In the genomic region with DNA sequence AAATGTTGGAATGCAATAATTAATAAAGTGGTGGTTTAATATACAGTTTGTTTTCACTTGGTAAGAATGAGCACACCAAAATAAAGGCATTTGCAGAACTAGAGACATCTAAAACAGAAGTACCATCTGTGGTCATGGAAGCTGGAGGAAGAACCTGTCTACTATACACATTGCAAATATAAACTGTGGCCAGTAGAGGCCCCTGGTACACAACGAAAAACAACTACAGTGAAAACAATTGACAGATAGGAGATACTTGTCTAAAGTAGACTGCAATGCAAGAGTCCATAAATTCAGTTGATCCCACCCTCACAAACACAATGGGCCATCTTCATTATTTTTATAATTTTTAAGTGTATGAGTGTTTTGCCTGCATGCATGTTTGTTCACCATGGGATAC, we compare ENCODE assay signal across 9 mouse cellular contexts. TPM values are rescaled to one million over a fixed set of nuclear protein-coding genes. Genes with fewer than 3 reads are reported as not detected.
DNase-seq lines count a peak whose midpoint lies in the region; ATAC-seq lines count a peak whose summit lies in the region.
"Had no signal": no experiment of that assay in that cellular context is flagged by ENCODE, and none has a peak within 500 bp of the region (broad histone marks: within the 10 kb centered on the region; RNA-seq: fewer than 3 reads in every experiment).

No protein-coding gene starts in this region.

- no peak overlapping the region for H3K9ac ChIP-seq in forebrain, embryonic 14.5 days (ENCODE audit: low read length)
- H3K9ac ChIP-seq in forebrain, embryonic 15.5 days (replicated peaks): no peak overlapping the region
- no peak overlapping the region for H3K9ac ChIP-seq in embryonic facial prominence, embryonic 14.5 days (ENCODE audit: low read depth, low read length)
- H3K9ac ChIP-seq: intestine, embryonic 15.5 days had no signal

- no peak overlapping the region for H3K27ac ChIP-seq in forebrain, embryonic 14.5 days (ENCODE audit: low read depth, low read length)
- H3K27ac ChIP-seq in forebrain, embryonic 15.5 days (replicated peaks): no peak overlapping the region
- H3K27ac ChIP-seq in embryonic facial prominence, embryonic 14.5 days (replicated peaks; ENCODE audit: low read depth, low read length): no peak overlapping the region
- H3K27ac ChIP-seq: intestine, embryonic 15.5 days had no signal

- H3K4me2 ChIP-seq in forebrain, embryonic 14.5 days (ENCODE audit: low read length): no peak overlapping the region
- no peak overlapping the region for H3K4me2 ChIP-seq in forebrain, embryonic 15.5 days (replicated peaks)
- no peak overlapping the region for H3K4me2 ChIP-seq in embryonic facial prominence, embryonic 14.5 days (ENCODE audit: low read depth, low read length)
- H3K4me2 ChIP-seq: intestine, embryonic 15.5 days had no signal

- 55% methylated on average over 1 of the region's 1 CpGs for WGBS in forebrain, embryonic 14.5 days
- WGBS in forebrain, embryonic 15.5 days: 58% methylated on average over 1 of the region's 1 CpGs
- WGBS in embryonic facial prominence, embryonic 14.5 days: 63% methylated on average over 1 of the region's 1 CpGs

- no peaks in the 10 kb centered on the region for H3K36me3 ChIP-seq in forebrain, embryonic 14.5 days (ENCODE audit: control insufficient read depth, insufficient read depth, low read length)
- no peaks in the 10 kb centered on the region for H3K36me3 ChIP-seq in forebrain, embryonic 15.5 days
- H3K36me3 ChIP-seq in embryonic facial prominence, embryonic 14.5 days (ENCODE audit: control insufficient read depth, insufficient read depth, low read length): no peaks in the 10 kb centered on the region
- H3K36me3 ChIP-seq: intestine, embryonic 15.5 days had no signal

- no peaks in the 10 kb centered on the region for H3K9me3 ChIP-seq in forebrain, embryonic 14.5 days (replicated peaks; ENCODE audit: control insufficient read depth, low read length)
- no peaks in the 10 kb centered on the region for H3K9me3 ChIP-seq in forebrain, embryonic 15.5 days
- no peaks in the 10 kb centered on the region for H3K9me3 ChIP-seq in embryonic facial prominence, embryonic 14.5 days (ENCODE audit: control insufficient read depth, low read length)
- H3K9me3 ChIP-seq: intestine, embryonic 15.5 days had no signal

- H3K27me3 ChIP-seq in forebrain, embryonic 14.5 days (replicated peaks; ENCODE audit: control insufficient read depth, insufficient read depth, low read length): no peaks in the 10 kb centered on the region
- H3K27me3 ChIP-seq in forebrain, embryonic 15.5 days: no peaks in the 10 kb centered on the region
- H3K27me3 ChIP-seq in embryonic facial prominence, embryonic 14.5 days (replicated peaks; ENCODE audit: control insufficient read depth, insufficient read depth, low read length): no peaks in the 10 kb centered on the region
- H3K27me3 ChIP-seq: intestine, embryonic 15.5 days had no signal

- ATAC-seq in forebrain, embryonic 14.5 days: no peak
- no peak for ATAC-seq in forebrain, embryonic 15.5 days (replicated peaks)
- peak; percentile 61 for ATAC-seq in CD4-positive, CD25-positive, alpha-beta regulatory T cell, adult 4 months
- no peak for ATAC-seq in embryonic facial prominence, embryonic 14.5 days (ENCODE audit: low read depth)
- ATAC-seq in granulocyte monocyte progenitor cell, adult 5-6 weeks (replicated peaks; ENCODE audit: poor library complexity, severe bottlenecking): no peak; the same call in 1 of the 2 replicates
- ATAC-seq: intestine, embryonic 15.5 days had no signal

- H3K4me3 ChIP-seq in forebrain, embryonic 14.5 days (ENCODE audit: low read depth, low read length): no peak overlapping the region
- no peak overlapping the region for H3K4me3 ChIP-seq in forebrain, embryonic 15.5 days
- no peak overlapping the region for H3K4me3 ChIP-seq in embryonic facial prominence, embryonic 14.5 days (ENCODE audit: low read depth, low read length)
- H3K4me3 ChIP-seq: intestine, embryonic 15.5 days had no signal

- DNase-seq in forebrain, embryonic 14.5 days (ENCODE audit: low spot score): peak; percentile 16
- DNase-seq in layer of hippocampus, adult 9-11 months: peak; percentile 4
- no peak for DNase-seq in layer of hippocampus, postnatal 25 days (ENCODE audit: extremely low spot score in 1 of 2, low spot score in 1 of 2)
- peak; percentile 0 for DNase-seq in embryonic facial prominence, embryonic 14.5 days (ENCODE audit: low spot score)
- DNase-seq in adrenal gland, adult 18-20 months (ENCODE audit: low spot score in 2 of 2): no peak

- no peaks in the 10 kb centered on the region for H3K4me1 ChIP-seq in forebrain, embryonic 14.5 days (ENCODE audit: control insufficient read depth, insufficient read depth, low read length)
- H3K4me1 ChIP-seq in forebrain, embryonic 15.5 days: no peaks in the 10 kb centered on the region
- no peaks in the 10 kb centered on the region for H3K4me1 ChIP-seq in embryonic facial prominence, embryonic 14.5 days (ENCODE audit: control insufficient read depth, insufficient read depth, low read length)
- H3K4me1 ChIP-seq: intestine, embryonic 15.5 days had no signal

RNA-seq across cellular contexts. Expression of gene Zc3h12b, which starts 24.4 kb away (rescaled TPM):
- polyA plus RNA-seq in forebrain, embryonic 14.5 days (2014; fragmentation: Nextera tagmentation; extraction: Ambion mirVana): 1.9 and 2.6 TPM in 2 replicates
- 2.6 and 2.7 TPM in 2 replicates for polyA plus RNA-seq in forebrain, embryonic 15.5 days (2015; fragmentation: Nextera tagmentation; extraction: Ambion mirVana)
- 10 to 100 TPM; 37.2 to 41.6 TPM for total RNA-seq in layer of hippocampus, postnatal 25 days (2021)
- 1 to 10 TPM; 1.2 to 2.0 TPM for polyA plus RNA-seq in CD4-positive, CD25-positive, alpha-beta regulatory T cell, adult 4 months (2017; shearing (Covaris generic))
- polyA plus RNA-seq in embryonic facial prominence, embryonic 14.5 days (2014; fragmentation: Nextera tagmentation; extraction: Ambion mirVana): 3.0 and 3.7 TPM in 2 replicates
- total RNA-seq in granulocyte monocyte progenitor cell, adult 5-6 weeks (2014; fragmentation: Nextera tagmentation): 0.58 and 3.4 TPM in 2 replicates
- total RNA-seq in granulocyte monocyte progenitor cell, adult 5-6 weeks (2017): 0.13 and 0.36 TPM in 2 replicates
- 1 to 10 TPM; 2.3 to 3.6 TPM for total RNA-seq in adrenal gland, adult 18-20 months (2021)

RNA-seq across cellular contexts. Expression of gene Zc4h2, which starts 28.8 kb away (rescaled TPM):
- 91.3 and 100 TPM in 2 replicates for polyA plus RNA-seq in forebrain, embryonic 14.5 days (2014; fragmentation: Nextera tagmentation; extraction: Ambion mirVana)
- polyA plus RNA-seq in forebrain, embryonic 15.5 days (2015; fragmentation: Nextera tagmentation; extraction: Ambion mirVana): 83.4 and 88.8 TPM in 2 replicates
- total RNA-seq in layer of hippocampus, postnatal 25 days (2021): 10 to 100 TPM; 19.0 to 22.4 TPM
- 1 to 10 TPM; 3.8 to 7.4 TPM for polyA plus RNA-seq in CD4-positive, CD25-positive, alpha-beta regulatory T cell, adult 4 months (2017; shearing (Covaris generic))
- 17.2 and 20.0 TPM in 2 replicates for polyA plus RNA-seq in embryonic facial prominence, embryonic 14.5 days (2014; fragmentation: Nextera tagmentation; extraction: Ambion mirVana)
- 4.4 and 6.9 TPM in 2 replicates for total RNA-seq in granulocyte monocyte progenitor cell, adult 5-6 weeks (2014; fragmentation: Nextera tagmentation)
- total RNA-seq in granulocyte monocyte progenitor cell, adult 5-6 weeks (2017): 5.9 and 8.5 TPM in 2 replicates
- total RNA-seq in adrenal gland, adult 18-20 months (2021): 1 to 10 TPM; 2.2 to 2.6 TPM

Comparison
In these comparisons a context has a peak if more than half of its experiments do, and no peak if none do; other contexts are left out.
1. DNase-seq: peak in forebrain, embryonic 14.5 days (single experiment), layer of hippocampus, adult 9-11 months (single experiment) and embryonic facial prominence, embryonic 14.5 days (single experiment); none in layer of hippocampus, postnatal 25 days (0 of 2) and adrenal gland, adult 18-20 months (0 of 2).